Mouse (Mus musculus) cerebellum, adult 2 months (tissue): Measurements from ENCODE around the gene Abhd4.

Experiments used
- CTCF ChIP-seq: fragments of 200-500 bp; IDR thresholded peaks from 2 replicates; pipeline ENCODE4 v1.5.1; 2011; ENCODE audit warnings: low read depth, mild to moderate bottlenecking, control low read depth, low read length, moderate library complexity, borderline replicate concordance; ENCODE audit not compliant: insufficient read depth
- POLR2A ChIP-seq: fragments of 200-500 bp; IDR thresholded peaks from 2 replicates; pipeline ENCODE4 v1.6.1; 2011; ENCODE audit warnings: low read length, control low read depth, borderline replicate concordance; ENCODE audit not compliant: insufficient read depth

DNA sequence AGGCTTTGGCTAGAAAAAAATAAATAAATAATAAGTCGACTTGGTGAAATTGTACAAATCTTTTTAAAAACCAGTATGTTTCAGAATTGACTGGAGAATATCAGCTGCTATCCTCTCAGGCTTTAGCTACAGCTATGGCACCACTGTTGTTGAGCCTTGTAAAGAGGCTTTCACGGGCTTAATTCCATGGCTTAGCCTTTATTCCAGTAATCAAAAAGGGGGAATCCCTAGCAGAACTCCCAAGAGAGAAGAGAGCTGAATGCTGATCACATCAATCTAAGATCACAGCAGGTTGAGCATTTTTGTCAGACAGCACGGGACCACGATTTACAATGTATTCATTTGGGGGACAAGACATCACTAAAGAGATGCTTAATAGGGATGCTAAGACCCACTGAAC, 49.2 kb upstream of the Abhd4 start:
- TF ChIP-seq POLR2A = no peak
- TF ChIP-seq CTCF = no peak
